Mouse (Mus musculus) cerebellum, adult 11-12 months (tissue): ENCODE results near the gene Ddb2.
A peak's percentile ranks its signal among the peaks of the same experiment; 100 is the strongest.

Source experiments
- DNase-seq: peaks from one replicate; pipeline ENCODE4 v3.0.0; 2022

Gene Ddb2

DNA sequence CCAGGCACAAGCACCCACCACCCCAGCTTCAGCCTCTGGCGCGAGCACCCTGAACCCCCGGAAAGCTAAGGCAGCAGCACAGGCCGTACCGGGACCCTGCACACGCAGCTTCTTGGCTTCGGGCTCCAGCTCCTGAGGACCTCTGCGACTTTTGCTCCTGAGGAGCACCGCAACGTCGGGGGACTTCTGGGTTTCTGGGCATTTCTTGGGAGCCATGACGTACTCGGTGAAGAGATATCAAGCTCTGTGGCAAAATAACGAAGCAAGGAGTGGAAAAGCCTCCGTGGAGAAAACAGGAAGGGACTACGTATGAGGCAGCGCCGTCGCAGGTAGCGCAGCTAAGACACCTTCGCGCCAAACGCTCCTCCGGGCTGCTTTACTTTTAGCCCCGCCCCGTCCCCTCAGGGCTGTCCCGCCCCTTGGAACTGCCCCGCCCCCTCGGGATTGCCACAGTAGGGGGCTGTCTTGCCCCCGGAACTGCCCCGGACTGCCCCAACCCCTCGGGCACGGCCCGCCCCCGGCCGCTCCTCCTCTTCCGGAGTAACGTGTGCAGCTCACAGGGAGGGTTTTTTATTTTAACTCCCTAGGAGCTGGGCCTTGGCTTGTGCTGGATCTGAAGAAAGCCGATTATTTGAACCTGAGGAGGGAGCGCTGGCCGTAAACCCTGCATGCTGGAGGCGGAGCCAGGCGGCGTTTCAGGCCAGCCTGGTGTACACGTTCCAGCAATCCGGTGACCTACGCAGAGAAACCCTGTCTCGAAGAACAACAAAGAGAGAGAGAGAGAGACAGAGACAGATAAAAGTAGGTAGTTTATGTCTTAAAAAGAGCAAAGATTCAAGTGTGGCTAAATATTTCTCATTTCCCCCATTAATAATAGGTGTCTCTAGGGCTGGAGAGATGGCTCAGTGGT lies at the start of gene Ddb2:
Gene Ddb2 (minus strand): TSS at position 382 of the 910 bp plus-strand sequence.
- DNase-seq, result peak; percentile 91

DNA sequence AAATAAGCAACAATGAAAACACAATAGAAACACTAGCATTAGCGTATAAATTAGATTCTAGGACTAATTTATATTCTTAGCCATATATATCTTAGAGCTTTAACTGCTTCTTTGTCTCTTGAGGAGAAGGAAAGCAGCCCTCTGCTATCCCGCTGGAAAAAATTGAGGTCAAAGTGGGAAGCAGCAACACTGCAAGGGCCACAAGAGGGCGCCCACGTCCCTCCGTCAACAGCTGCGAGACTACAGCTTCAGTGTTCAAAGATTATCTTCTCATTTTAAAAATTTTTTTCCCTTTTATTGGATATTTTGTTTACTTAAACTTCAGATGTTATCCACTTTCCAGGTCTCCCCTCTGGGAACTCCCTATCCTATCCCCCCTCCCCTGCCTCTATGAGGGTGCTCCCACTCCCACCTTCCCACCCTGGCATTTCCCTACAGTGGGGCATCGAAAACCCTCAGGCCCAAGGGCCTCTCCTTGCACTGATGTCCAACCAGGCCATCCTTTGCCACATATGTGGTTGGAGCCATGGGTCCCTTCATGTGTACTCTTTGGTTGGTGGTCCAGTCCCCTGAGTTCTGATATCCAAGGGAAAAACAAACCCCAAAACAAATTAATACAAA lies 49.2 kb upstream of the Ddb2 start:
- DNase-seq, result peak; percentile 78

DNA sequence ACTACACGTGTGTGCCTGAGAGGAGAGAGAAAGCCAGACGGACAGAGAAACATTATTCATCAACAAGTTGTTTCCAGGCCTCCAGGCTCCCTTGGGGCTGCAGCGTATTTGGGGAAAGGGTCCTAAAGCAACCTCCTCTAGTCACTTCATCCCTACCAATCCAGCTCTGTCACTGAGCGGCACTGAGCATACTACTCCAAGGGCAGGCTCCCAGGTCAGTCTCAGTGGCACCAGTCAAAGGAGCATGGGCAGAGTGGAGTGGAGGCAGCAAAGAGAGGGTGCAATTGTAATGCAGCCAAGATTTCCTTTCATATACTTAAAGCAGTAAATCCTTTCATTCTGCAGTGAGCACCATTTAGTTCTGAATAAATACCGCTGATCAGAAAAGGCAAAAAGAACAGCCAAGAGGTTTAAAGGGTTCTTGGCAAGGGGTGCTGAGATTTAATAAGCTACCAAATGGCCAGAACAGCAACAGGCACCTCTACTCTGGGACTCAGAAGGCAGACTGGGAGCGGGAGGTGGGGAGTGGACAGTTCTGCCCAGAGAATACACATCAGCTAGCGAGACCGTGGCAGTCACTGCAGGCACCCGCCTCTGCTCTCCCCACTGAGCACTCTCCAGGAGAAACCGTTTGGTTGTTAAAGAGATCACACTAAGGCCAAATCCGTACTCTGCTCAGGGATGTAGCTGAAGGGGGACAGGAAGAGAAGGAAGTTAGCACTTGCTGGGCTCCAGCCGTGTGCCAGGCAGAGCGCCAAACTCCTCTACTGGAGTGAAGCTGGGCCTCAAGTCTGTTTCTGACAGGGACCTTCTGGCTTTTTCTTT lies 47.8 kb upstream of the Ddb2 start:
- peak; percentile 83 for DNase-seq

DNA sequence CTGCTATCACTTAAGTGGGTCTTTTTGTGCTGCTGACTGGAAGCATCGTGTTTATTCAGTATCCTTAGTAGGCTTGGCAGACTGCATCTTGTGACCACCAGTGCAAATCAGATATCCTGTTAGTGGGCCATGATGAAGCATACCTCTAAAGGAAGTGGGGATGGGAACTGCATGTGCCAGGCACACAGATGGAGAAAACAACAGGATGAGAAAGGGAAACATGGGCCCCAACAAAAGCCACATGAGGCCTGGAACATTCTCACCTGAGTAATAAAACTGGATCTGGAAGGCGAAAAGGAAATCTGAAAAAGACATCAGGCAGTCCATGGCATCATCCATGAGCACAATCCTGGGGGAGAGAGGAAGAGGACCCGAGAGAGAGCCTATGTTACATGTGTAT lies 47.2 kb upstream of the Ddb2 start:
- DNase-seq, result peak; percentile 56

- DNase-seq, result no peak
These were observed 44.6 kb upstream of the Ddb2 start for GRCm38 (mm10) chr2:91281366-91281765.

DNA sequence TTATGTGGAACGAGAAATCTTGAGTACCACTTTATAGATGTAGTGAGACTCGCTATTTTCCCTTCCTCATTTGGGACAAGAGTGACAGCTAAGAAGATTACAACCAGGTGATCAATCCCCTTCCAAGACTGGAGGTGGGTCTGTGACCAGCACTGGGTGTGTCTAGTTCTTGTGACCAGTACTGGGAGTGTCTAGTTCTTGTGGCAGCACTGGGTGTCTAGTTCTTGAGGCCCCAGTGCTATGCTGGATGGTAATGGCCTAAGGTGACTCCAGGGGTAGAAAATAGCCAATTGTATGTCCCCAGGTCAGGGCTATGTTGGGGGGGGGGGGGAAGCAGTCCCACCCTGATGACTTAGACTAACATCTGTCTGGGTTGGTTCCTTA lies 42.6 kb upstream of the Ddb2 start:
- DNase-seq, result peak; percentile 15

DNA sequence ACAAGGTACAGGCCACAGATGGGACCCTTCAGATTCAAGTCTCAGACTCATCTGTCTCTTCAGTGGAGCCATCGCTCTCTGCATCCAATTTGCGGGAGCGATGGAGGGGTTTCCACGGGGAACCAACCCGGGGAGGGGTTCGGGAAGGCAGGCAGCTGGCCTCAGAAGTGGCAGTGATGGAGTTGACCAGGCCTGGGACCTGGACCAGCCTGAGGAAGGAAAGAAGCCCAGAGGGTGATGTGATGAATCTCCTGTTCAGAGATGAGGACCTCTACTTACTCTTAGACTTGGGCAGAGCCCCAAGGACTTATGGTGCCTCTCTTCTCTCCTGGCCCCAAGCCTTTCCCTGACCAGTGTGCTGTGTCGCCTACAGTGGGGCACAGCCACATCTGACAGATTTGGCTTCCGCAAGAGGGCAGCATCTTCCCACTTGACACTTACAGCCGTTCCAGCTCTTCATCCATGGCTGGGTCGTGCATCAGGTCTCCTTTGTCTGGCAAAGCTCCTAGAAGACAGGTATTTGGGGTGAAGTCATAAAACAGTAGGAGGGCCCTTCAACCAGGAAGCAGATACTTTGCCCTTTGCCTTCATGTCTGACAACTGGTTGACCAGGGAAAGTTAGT lies 42.1 kb upstream of the Ddb2 start:
- peak; percentile 64 for DNase-seq

GRCm38 (mm10) chr2:91269687-91270133 lies 32.9 kb upstream of the Ddb2 start:
- peak; percentile 88 for DNase-seq

GRCm38 (mm10) chr2:91268706-91269105 lies 31.9 kb upstream of the Ddb2 start:
- DNase-seq, result no peak

- no peak for DNase-seq
These were observed 31.3 kb upstream of the Ddb2 start for GRCm38 (mm10) chr2:91268042-91268441.

DNA sequence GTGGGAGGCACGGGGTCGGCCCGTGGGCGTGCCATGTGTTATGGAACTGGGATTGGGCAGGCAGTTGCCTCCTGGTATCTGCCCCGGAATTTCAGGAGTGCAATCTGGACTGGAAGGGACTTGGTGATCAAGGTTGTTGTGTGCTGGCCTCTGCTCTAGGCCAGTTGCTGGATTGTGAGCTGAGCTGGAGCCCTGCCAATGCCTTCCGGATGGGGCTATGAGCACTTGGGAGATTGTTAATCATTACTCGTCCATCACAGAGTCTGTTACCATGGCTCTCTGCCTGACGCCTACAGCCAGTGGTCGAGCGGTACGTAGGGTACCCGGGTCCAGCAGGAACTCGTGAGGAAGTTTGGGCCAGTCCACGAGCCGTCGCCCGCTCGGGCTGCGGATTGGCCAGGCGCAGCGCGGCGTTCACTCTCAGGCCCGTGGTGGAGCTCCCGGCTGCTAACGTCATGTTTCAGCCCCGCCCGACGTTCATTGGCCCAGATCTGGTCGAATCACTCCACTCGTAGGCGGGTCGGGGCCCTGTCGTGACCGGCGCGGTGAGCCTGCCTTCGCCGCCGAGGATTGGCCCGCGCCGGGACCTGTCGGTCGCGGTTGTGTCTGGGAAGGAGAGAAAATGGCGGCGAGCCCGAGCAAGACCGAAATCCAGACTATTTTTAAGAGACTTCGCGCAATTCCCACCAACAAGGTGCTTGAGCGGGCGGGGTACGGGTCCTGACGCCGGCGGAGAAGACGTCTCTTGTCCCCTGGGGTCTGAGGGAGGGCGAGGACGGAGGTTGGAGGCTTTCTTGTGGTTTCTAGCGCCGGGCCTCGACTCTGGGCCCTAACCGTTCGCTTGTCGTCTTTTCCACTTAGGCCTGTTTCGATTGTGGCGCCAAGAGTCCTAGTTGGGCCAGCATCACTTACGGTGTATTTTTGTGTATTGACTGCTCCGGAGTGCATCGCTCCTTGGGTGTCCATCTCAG lies 28.2 kb upstream of the Ddb2 start, which contains the start of gene Arfgap2:
Gene Arfgap2 (plus strand): TSS at position 264 of the 971 bp plus-strand sequence.
- DNase-seq, result peak; percentile 99

DNA sequence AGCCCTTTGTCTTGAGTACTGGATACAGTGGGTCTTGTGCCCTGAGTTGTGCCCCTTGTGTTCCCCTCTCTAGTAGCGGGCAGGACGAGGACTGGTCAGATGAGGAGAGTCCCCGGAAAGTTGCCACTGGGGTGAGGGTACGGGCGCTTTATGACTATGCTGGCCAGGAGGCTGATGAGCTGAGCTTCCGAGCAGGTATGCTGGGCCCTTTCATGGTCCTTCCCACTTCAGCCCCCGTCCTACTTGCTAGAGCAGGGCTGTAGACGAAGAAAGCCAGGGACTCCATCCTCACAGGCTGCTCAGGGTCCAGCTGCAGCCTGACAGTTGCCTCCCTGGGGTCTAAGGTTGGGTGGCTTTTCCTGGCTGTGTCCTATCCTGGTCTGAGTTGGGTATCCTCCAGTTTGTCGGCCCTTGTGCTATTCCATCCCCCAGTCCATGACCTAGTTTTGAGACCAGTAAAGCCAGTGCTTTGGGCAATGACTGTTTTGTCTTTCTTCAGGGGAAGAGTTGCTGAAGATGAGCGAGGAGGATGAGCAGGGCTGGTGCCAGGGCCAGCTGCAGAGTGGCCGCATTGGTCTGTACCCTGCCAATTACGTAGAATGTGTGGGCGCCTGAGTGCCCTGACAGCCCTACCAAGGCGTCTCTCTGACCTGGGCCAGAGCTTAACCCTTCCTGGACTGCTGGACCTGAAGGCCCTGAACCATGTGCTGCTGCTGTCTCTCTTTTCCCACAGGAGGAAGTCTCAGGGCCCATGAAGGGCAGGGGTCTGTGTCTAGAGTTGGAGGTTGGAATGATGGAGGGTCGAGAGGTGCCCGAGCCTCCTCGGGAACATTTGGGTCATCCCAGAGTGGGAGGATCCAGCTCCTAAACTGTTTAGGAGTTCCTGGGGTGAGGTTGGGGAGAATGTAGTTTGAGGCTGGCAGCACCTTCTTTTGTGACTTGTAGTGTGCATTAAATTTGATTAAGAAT lies 27.2 kb upstream of the Ddb2 start:
- DNase-seq, result peak; percentile 62

DNA sequence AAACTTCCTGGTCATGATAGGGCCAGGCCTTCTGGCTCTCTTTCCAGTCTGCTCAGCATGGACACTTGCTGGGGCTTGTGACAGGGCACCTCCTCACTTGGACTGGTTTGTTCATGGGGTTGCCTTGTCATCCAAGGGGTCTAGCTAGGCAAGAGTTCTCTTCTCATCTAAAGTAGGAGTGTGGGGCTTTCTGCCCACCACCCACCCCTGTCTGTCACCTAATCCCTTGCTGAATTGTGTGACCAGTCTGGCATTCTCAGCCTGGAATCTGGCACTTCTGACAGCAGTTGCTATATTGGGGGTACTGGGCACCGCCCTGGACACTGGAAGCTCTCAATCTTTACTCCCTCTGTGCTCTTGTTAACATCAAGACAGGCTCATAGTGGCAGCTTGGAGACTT lies 22.7 kb upstream of the Ddb2 start:
- no peak for DNase-seq

- no peak for DNase-seq
These were observed 22.0 kb upstream of the Ddb2 start for GRCm38 (mm10) chr2:91258830-91259229.

DNA sequence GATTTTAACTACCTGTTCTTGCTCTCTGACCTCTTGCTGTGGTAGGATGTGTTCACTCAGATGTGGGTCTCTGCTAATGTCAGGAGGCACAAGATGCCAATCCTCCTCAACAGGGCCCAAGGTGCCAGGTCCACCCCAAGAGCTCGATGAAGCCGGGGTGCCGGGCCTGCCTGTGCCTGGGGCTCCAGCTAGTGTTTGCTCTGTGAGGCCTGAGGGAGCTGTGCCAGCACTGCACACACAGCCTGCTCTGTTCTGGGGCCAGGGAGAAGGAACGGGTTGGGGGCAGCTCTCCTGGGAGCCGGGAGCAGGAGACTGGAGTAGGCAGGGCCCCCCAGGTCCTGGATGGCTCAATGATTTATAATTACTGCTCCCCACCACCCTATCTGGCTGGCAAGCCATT lies 21.3 kb upstream of the Ddb2 start:
- DNase-seq, result peak; percentile 74

DNA sequence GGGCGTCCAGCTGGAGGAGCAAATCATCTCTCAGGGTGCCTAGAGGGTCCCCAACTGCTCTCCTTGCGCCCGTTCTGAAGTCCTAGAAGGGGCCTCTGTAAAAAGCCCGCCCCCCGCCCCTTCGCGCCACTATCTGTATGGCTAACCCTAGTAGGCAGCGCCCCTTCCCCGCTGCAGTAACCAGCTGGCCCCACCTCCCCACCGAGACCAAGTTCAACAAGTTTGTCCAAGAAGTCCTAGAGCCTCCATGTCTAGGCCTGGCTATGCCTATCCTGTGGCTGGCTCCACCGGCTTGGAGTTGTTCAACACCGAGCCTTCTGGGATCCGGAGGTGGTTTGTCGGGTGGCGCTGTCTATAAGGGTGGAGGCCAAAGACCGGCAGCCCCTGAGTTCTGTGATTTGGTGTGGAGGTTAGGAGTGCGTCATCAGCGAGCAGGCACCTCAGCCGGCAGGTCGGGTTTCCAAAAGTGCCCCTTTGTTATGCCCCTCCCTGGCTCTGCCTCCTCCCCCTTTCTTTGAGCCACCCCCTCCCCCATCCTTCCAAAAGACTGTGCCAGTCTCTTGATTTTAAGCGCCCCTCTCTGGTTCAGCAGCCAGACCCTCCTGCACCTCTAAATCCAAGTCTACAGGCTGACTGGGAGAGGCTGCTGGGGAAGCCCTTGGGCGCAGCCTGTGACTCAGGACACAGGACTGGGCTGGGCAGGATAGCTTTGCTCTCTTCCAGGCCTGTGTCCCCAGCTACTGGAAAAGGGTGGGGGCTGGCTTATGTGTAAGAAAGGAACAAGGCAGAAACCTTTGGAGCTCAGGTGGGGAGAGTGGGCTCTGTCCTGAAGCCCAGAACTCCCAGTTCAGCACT lies 20.6 kb upstream of the Ddb2 start:
- peak; percentile 66 for DNase-seq

GRCm38 (mm10) chr2:91256256-91257125 lies 19.7 kb upstream of the Ddb2 start:
- peak; percentile 83 for DNase-seq

DNA sequence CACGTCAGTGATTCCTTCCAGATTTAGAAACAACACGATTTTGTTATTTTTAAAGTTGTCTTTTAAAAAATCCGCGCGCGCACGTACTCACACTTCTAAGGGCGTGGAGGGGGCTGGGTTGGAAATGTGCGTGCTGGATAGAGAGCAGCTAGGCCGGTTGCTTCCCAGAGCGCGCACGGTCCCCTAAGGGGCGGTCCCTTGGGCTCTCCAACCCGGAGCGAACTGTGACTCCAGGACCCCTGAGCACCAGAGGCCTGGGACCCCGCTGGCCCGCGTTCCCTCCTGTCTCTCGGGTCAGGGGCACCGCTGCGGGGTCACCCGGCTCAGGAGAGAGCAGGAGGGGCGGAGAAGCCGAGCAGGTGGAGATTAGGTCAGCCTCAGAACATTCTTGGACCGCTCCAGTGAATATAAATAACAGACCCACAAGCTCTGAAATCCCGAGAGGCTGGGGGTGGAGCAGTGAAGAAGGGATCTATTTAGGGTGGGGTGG lies 18.9 kb upstream of the Ddb2 start, which contains the start of gene Pacsin3:
Gene Pacsin3 (plus strand): TSS at position 294 of the 490 bp plus-strand sequence.
- DNase-seq, result peak; percentile 79
